Mouse (Mus musculus) CD4-positive, CD25-positive, alpha-beta regulatory T cell, adult 2 months (primary cell): Measurements from ENCODE around the gene Vmn1r60.
"Not testable (repeated sequence)": the region's sequence is repeated elsewhere in the genome, so short reads cannot be mapped to it uniquely, and the experiment has no call there.

ENCODE experiments used
- DNase-seq: peaks from one replicate; pipeline ENCODE4 v3.0.0-alpha.2; 2012; ENCODE audit warnings: low read depth, low spot score

Vmn1r60 gene

DNA sequence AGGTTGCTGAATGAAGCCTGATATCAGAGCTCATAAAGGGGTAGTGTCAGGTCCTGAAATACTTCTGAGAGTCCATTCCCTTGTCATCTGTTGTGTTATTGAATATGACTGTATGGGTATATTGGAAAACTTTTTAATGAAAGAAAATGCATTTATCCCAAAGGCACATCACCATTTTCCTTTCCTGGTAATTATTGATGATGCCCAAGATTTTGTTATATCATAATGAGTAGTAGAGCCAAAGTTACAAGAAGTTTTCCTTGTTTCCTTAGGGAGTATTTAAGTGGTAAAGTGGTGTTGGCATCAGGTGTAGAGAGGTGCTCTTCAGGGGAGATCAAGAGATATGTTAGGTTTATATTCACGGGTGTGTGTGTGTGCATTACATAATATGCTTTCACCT, at the start of gene Vmn1r60:
Gene Vmn1r60, minus strand, starts transcription at position 101 of the 400 bp plus-strand sequence.
- not testable (repeated sequence) for DNase-seq

DNA sequence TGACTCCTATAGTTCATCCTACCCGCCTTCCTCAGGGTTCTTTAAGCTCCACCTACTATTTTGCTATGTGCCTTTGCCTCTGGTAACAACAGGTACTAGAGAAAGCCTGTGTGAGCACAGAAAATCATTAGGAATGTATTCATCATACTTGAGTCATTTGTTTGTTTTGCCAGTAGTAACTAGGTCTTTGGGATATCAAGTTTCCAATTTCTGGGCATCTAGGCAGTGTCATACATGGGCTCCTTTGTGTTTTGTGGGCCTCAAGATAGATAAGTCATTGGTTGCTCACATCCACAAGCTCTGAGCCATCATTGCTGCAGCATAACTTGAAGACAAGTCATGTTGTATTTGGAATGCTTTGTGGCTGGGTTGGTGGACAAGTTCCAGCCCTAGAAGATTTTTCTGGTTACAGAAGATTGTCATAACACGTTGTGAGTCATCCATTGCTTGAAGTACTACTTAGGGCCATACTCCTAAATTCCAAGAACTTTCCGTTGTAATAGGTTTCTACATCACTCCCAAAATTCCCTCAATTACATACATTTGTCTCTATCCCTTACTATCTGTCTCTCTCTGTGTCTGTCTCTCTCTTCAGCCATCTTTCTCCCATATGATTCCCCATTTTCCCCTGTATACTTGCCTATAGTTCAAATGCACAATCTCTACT, 6.2 kb downstream of the Vmn1r60 start:
- DNase-seq, result not testable (repeated sequence)

DNA sequence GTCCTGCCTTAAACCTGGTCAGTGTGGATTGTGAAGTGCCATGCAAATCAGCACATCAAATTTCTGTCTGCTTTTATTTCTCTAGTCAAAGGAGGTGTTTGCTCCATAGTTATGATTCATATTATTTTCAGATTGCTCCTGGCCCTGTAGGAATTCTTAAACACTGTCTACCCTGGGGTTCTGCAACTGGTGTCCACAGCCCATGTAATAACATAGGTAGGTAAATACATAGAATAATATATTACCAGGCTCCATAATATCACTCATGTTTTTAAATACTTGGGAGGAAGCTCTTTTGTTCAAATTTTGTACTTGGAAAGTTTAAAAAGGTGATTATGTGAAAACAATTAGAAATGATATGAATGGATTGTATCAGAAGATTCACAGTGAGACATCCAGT, 53.3 kb downstream of the Vmn1r60 start, which contains the start of gene Vmn2r28:
Gene Vmn2r28, minus strand, starts transcription at position 101 of the 400 bp plus-strand sequence.
- DNase-seq, result not testable (repeated sequence)
